Mouse (Mus musculus) megakaryocyte, embryonic 14.5 days (primary cell): ENCODE results near the gene Fam186b.

ENCODE experiments used
- FLI1 ChIP-seq: IDR thresholded peaks from 2 replicates; pipeline ENCODE4 v1.6.1; 2012; ENCODE audit warnings: low read length, inconsistent platforms, mixed read lengths
- GATA1 ChIP-seq: IDR thresholded peaks from 3 replicates; pipeline ENCODE4 v1.6.1; 2012; ENCODE audit warnings: mixed read lengths, low read length, inconsistent platforms, borderline replicate concordance

DNA sequence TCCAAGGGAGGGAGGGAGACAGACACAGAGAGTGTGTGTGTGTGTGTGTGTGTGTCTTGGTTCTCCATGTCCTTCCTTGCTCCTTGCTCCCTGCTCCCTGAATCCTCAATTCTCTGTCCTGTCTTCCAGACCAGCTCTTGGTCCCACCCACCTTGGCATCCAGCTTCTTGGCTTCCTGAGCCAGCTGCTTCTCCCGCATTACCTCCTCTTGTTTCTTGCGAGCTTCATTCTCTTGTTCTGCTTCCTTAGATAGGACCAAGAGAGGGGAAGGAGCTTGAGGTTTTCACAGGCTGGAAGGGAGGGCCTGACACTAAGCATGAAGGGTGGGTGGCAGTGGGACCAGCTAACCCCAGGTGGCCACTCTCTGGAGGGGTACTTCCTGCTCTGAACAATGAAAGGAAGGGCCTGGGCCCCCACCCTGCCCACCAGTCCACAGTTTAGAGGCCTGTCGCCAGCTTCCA is 23.8 kb upstream of the Fam186b start:
- TF ChIP-seq GATA1 = no peak
- TF ChIP-seq FLI1 = no peak
